Mouse (Mus musculus): ENCODE results near the gene Lypd9. TPM values are rescaled to one million over a fixed set of nuclear protein-coding genes. Genes with fewer than 3 reads are reported as not detected.
A peak's percentile ranks its signal among the peaks of the same experiment; 100 is the strongest.
"Not testable (repeated sequence)": the region's sequence is repeated elsewhere in the genome, so short reads cannot be mapped to it uniquely, and the experiment has no call there.

Lypd9 gene
- not detected in 2 replicates for polyA plus RNA-seq (2016; fragmentation: Nextera tagmentation; extraction: Ambion mirVana)

DNA sequence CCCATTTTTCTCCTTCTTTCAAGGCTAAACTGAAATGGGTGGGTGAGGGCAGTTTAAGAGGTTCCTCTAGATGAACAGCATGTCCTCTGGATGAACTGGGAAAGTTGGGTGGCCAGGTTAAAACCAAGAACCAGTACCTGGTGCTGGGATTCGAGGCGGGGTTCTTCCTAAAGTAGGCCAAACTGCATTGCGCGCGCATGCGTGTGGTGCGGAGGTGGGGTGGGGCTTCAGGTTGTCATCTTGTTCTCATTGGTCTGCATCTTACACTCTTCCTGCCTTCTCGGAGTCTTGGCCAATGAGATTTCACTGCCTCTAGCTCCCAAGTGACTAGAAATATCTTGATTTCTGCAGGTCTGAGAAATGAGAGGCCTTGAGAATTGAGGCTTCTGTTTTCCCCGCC, at the start of gene Lypd9:
Lypd9 (minus strand) TSS at position 165 of the 400 bp plus-strand sequence.
- WGBS: 96% methylated on average over 9 of the region's 9 CpGs
- Histone ChIP-seq H3K27me3 (no peaks in the 10 kb centered on the region), H3K4me2 (replicated peaks) (no peak within 1 kb of the TSS), H3K4me1 (no peaks in the 10 kb centered on the region), H3K36me3 (no peaks in the 10 kb centered on the region), H3K9ac (no peak within 1 kb of the TSS), H3K27ac (no peak within 1 kb of the TSS), H3K9me3 (replicated peaks) (0 out of 2 replicates have a peak, but pooled peaks cover 6% of the 10 kb centered on the region), H3K4me3 (no peak within 1 kb of the TSS)
- no peak for ATAC-seq (ENCODE audit: low FRiP score)

DNA sequence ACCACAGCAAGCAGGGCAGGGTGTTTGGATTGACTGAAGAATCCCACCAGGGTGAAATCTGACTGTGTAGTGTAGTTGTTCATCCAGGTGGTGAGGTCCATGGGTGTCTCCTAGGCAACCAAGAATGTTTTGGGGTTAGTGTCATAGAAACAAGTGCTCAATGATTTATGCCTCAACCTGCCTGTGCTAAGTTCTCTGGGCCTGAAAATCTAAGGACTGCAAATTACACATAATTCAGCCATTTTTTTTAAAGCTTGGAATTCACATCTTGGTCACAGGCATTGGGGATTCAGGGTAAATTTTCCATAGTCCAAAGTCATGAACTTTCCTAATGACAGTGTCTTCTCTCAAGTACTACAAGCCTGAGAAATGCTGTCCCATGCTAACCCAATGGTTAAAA, 49.7 kb upstream of the Lypd9 start, which contains the start of gene Olfr331:
Olfr331 (minus strand) TSS at position 101 of the 400 bp plus-strand sequence.
- H3K9me3 ChIP-seq (replicated peaks); H3K36me3 ChIP-seq; H3K27ac ChIP-seq; H3K4me2 ChIP-seq (replicated peaks); H3K27me3 ChIP-seq; H3K4me1 ChIP-seq; H3K4me3 ChIP-seq; ATAC-seq (ENCODE audit: low FRiP score); H3K9ac ChIP-seq: not testable (repeated sequence)

- Histone ChIP-seq H3K27ac (no peak overlapping the region), H3K4me3 (no peak overlapping the region), H3K9me3 (replicated peaks) (no peaks in the 10 kb centered on the region), H3K9ac (no peak overlapping the region), H3K4me1 (no peaks in the 10 kb centered on the region), H3K27me3 (no peaks in the 10 kb centered on the region), H3K4me2 (replicated peaks) (no peak overlapping the region), H3K36me3 (no peaks in the 10 kb centered on the region)
- ATAC-seq (ENCODE audit: low FRiP score): no peak
- WGBS: 63% methylated on average over 3 of the region's 3 CpGs
Measured at GRCm38 (mm10) chr11:58499290-58499689, 46.6 kb upstream of the Lypd9 start.

DNA sequence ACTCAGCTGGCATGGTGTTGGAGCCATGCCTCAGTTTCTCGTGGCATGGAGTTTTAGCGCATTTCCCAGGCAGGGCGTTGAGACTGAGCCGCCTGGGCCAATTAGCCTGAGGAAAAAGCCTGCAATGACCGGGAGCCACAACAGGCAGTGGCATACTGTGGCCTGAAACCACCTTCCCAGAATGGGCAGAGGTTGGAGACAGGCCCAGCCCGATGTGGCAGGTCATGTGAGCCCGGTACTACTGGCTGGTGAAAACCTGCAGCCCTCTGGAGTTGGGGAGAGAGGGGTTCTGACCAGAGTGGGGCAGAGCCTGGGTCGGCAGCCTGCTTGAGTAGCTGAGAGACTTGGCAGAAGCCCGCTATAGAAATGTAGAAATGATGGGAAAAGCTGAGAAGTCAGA, 46.0 kb upstream of the Lypd9 start:
- H3K27me3 ChIP-seq: no peaks in the 10 kb centered on the region
- no peaks in the 10 kb centered on the region for H3K36me3 ChIP-seq
- H3K27ac ChIP-seq: no peak overlapping the region
- H3K9me3 ChIP-seq (replicated peaks): no peaks in the 10 kb centered on the region
- H3K4me1 ChIP-seq: no peaks in the 10 kb centered on the region
- H3K4me3 ChIP-seq: no peak overlapping the region
- no peak overlapping the region for H3K4me2 ChIP-seq (replicated peaks)
- H3K9ac ChIP-seq: no peak overlapping the region
- WGBS: 82% methylated on average over 9 of the region's 9 CpGs
- no peak for ATAC-seq (ENCODE audit: low FRiP score)

DNA sequence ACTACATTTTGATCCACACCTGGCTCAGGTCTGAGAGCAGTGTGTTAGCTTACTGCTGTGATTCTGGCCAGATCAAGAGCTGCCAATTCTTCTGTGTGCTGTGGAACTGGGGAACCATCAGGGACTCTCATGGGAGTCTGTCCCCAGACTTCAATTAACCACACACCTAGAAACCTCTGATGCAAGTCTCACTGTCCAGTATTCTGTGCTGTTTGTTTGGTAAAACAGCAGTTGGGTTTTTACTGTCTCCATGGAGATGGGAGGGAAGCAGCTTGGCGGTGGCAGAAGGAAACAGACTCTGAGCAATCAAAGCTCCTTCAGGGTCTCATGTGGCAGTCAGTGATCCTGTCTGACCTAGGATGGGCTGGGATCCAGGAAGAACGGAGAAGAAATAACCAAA, 39.7 kb upstream of the Lypd9 start, which contains the start of gene Olfr332:
Olfr332 (minus strand) TSS at position 101 of the 400 bp plus-strand sequence.
- H3K4me2 ChIP-seq (replicated peaks): no peak within 1 kb of the TSS
- H3K27ac ChIP-seq: no peak within 1 kb of the TSS
- H3K36me3 ChIP-seq: no peaks in the 10 kb centered on the region
- H3K9ac ChIP-seq: no peak within 1 kb of the TSS
- H3K4me3 ChIP-seq: no peak within 1 kb of the TSS
- no peaks in the 10 kb centered on the region for H3K4me1 ChIP-seq
- H3K27me3 ChIP-seq: no peaks in the 10 kb centered on the region
- 89% methylated on average over 2 of the region's 2 CpGs for WGBS
- H3K9me3 ChIP-seq (replicated peaks): no peaks in the 10 kb centered on the region
- no peak for ATAC-seq (ENCODE audit: low FRiP score)

DNA sequence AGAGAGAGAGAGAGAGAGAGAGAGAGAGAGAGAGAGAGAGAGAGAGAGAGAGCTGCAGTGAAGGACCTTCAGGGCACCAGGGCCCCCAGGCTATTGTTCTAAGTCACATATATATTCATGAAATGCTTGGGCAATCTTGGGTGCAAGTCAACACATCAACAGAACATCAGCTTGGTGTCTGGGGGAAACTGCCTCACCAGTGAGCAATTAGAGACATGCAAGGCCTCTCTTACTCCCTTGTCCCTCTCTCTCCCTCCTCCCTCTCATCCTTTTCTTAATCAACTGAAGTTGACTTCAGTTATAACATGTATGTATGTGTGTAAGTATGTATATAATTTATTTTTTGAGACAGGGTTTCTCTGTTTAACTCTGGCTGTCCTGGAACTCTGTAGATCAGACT, 9.4 kb upstream of the Lypd9 start, which contains the start of gene Olfr30:
Olfr30 (minus strand) TSS at position 101 of the 400 bp plus-strand sequence.
- Histone ChIP-seq H3K4me3 (no peak within 1 kb of the TSS), H3K4me1 (no peaks in the 10 kb centered on the region), H3K4me2 (replicated peaks) (no peak within 1 kb of the TSS), H3K9me3 (replicated peaks) (no peaks in the 10 kb centered on the region), H3K27ac (no peak within 1 kb of the TSS), H3K36me3 (no peaks in the 10 kb centered on the region), H3K27me3 (no peaks in the 10 kb centered on the region), H3K9ac (no peak within 1 kb of the TSS)
- ATAC-seq (ENCODE audit: low FRiP score): no peak

- H3K27me3 ChIP-seq: no peaks in the 10 kb centered on the region
- 0 out of 2 replicates have a peak, but pooled peaks cover 3% of the 10 kb centered on the region for H3K9me3 ChIP-seq (replicated peaks)
- no peak overlapping the region for H3K9ac ChIP-seq
- peak overlapping the region; percentile 35; the same call in 1 of the 2 replicates for H3K27ac ChIP-seq
- 50% methylated on average over 4 of the region's 4 CpGs for WGBS
- no peaks in the 10 kb centered on the region for H3K36me3 ChIP-seq
- H3K4me2 ChIP-seq (replicated peaks): no peak overlapping the region
- no peaks in the 10 kb centered on the region for H3K4me1 ChIP-seq
- H3K4me3 ChIP-seq: no peak overlapping the region
- ATAC-seq (ENCODE audit: low FRiP score): no peak
Measured at GRCm38 (mm10) chr11:58453592-58453991, 869 bp upstream of the Lypd9 start.

DNA sequence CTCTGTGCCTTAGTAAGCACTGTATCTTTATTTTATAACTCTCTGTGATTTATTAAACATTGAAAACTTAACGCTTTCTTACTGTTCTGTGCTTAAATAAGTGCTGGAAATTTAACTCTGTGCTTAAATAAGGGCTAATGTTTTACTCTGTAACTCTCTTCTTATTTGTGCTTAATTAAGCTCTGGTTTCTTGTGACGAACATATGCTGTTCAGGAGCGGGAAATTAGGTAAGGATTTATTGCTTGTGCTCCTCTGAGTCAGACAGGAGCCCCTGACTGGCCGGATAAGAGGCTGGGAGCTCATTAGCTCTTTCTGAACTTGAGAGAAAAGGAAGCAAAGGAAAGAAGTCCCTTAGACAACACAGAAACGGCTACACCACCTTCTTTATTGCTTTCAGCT, 14.9 kb downstream of the Lypd9 start:
- H3K4me3 ChIP-seq: no peak overlapping the region
- H3K36me3 ChIP-seq: no peaks in the 10 kb centered on the region
- no peak overlapping the region for H3K27ac ChIP-seq
- no peaks in the 10 kb centered on the region for H3K4me1 ChIP-seq
- 65% methylated on average over 5 of the region's 5 CpGs for WGBS
- ATAC-seq (ENCODE audit: low FRiP score): no peak
- H3K9me3 ChIP-seq (replicated peaks): no peaks in the 10 kb centered on the region
- no peak overlapping the region for H3K4me2 ChIP-seq (replicated peaks)
- no peak overlapping the region for H3K9ac ChIP-seq
- no peaks in the 10 kb centered on the region for H3K27me3 ChIP-seq

- Histone ChIP-seq H3K27ac (no peak within 1 kb of the TSS), H3K4me3 (no peak within 1 kb of the TSS), H3K27me3 (no peaks in the 10 kb centered on the region), H3K36me3 (no peaks in the 10 kb centered on the region), H3K4me1 (no peaks in the 10 kb centered on the region), H3K9me3 (replicated peaks) (no peaks in the 10 kb centered on the region), H3K9ac (no peak within 1 kb of the TSS), H3K4me2 (replicated peaks) (no peak within 1 kb of the TSS)
- 80% methylated on average over 3 of the region's 3 CpGs for WGBS
- no peak for ATAC-seq (ENCODE audit: low FRiP score)
Measured at GRCm38 (mm10) chr11:58432259-58432658, 20.5 kb downstream of the Lypd9 start, which contains the start of gene Gm12253. Gene Gm12253, plus strand, starts transcription at chr11:58432559.

DNA sequence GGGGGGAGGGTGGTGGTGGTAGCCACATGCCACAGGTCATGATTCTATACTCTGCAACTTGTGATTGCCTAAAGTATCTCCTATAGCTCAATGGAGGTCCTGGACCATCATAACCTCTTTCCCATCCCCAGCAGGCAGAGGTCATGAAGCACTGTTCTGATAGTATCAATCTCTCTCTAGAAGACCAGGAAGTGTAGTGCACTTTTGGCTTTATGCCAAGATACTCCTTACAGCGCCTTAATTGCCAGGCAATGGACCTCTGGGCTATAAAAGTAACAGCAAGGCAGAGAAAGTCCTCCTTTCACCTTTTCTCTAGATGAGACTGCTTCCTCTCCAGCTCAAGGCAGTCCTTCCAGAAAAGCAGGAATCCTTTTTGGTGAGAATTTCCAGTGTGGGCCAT, 31.9 kb downstream of the Lypd9 start, which contains the start of gene 1810065E05Rik:
1810065E05Rik (plus strand) TSS at position 297 of the 400 bp plus-strand sequence.
- Histone ChIP-seq H3K4me1 (no peaks in the 10 kb centered on the region), H3K4me3 (no peak within 1 kb of the TSS), H3K27me3 (no peaks in the 10 kb centered on the region), H3K4me2 (replicated peaks) (no peak within 1 kb of the TSS), H3K36me3 (no peaks in the 10 kb centered on the region), H3K9me3 (replicated peaks) (no peaks in the 10 kb centered on the region), H3K27ac (no peak within 1 kb of the TSS), H3K9ac (no peak within 1 kb of the TSS)
- no peak for ATAC-seq (ENCODE audit: low FRiP score)
- WGBS: 82% methylated on average over 1 of the region's 1 CpGs

DNA sequence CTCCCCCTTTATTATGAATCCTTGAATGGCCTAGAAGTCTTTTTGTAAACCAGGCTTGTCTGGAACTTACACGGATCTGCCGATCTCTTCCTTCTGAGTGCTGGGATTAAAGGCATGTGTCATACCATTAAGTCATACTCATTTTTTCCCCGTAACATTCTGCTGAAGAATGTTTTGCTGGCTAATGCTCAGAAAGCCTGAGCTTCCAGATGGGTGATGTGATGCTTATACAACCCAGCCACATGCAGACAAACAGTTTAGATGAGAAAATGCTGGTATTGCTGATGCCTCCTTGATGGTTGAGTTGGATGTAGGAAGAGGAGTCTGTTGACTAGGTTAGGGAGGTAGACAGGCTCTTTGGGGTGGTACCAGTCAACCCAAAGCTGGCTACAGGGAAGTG, 34.4 kb downstream of the Lypd9 start:
- Histone ChIP-seq H3K4me3 (no peak overlapping the region), H3K27me3 (no peaks in the 10 kb centered on the region), H3K4me2 (replicated peaks) (no peak overlapping the region), H3K9me3 (replicated peaks) (no peaks in the 10 kb centered on the region), H3K36me3 (no peaks in the 10 kb centered on the region), H3K4me1 (no peaks in the 10 kb centered on the region), H3K27ac (no peak overlapping the region), H3K9ac (no peak overlapping the region)
- 84% methylated on average over 3 of the region's 3 CpGs for WGBS
- ATAC-seq (ENCODE audit: low FRiP score): no peak

DNA sequence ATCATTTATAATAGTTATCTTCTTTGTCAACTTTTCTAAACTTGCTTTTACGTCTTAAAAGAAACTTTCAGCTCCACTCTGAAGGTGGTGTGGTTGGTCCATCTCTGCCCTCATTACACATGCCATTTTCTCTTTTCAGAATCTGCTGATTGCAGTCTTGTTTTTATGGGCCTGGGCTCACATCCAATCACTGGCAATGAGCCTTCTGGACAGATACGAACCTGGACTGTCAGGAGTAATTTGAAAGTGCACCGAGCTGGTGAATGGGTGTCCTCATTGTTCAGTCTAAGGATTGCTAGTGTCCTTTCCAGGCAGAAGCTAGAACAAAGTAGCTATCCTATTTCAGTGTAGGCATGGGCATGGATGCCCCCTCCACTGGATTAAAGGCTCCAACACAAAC, 44.7 kb downstream of the Lypd9 start:
- Histone ChIP-seq H3K36me3 (no peaks in the 10 kb centered on the region), H3K4me1 (no peaks in the 10 kb centered on the region), H3K27me3 (peaks cover 3% of the 10 kb centered on the region; the same call in 1 of the 2 replicates), H3K27ac (no peak overlapping the region), H3K4me3 (no peak overlapping the region), H3K4me2 (replicated peaks) (no peak overlapping the region), H3K9ac (no peak overlapping the region), H3K9me3 (replicated peaks) (no peaks in the 10 kb centered on the region)
- 80% methylated on average over 3 of the region's 3 CpGs for WGBS
- no peak for ATAC-seq (ENCODE audit: low FRiP score)

DNA sequence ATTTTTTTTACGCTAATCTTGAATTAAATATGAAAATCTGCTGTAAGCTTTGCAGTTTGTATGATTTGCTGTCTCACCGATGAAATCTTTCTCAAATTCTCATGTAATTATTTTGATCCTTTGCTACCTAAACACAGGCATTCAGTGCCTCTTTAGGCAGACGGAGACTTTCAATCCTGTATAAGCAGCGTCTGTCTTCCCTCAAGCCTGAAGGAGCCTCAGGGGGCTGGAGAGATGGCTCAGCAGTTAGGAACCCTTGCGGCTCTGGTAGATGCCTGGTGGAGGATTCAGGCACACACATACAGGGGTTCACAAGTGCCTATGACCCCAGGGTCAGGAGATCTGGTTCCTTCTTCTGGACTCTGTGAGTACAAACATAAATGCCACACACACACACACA, 52.1 kb downstream of the Lypd9 start:
- H3K27ac ChIP-seq: peak overlapping the region; percentile 62
- peak overlapping the region; percentile 4; the same call in 1 of the 2 replicates for H3K9ac ChIP-seq
- H3K9me3 ChIP-seq (replicated peaks): no peaks in the 10 kb centered on the region
- H3K4me3 ChIP-seq: no peak overlapping the region
- peaks cover 11% of the 10 kb centered on the region; the same call in 1 of the 2 replicates for H3K4me1 ChIP-seq
- no peaks in the 10 kb centered on the region for H3K36me3 ChIP-seq
- 51% methylated on average over 5 of the region's 5 CpGs for WGBS
- peaks cover 3% of the 10 kb centered on the region; the same call in 1 of the 2 replicates for H3K27me3 ChIP-seq
- ATAC-seq (ENCODE audit: low FRiP score): no peak
- H3K4me2 ChIP-seq (replicated peaks): no peak overlapping the region; the same call in 1 of the 2 replicates

Data from hindbrain, embryonic 12.5 days (tissue).